9 mouse cellular contexts compared by ENCODE assay signal in the genomic region with DNA sequence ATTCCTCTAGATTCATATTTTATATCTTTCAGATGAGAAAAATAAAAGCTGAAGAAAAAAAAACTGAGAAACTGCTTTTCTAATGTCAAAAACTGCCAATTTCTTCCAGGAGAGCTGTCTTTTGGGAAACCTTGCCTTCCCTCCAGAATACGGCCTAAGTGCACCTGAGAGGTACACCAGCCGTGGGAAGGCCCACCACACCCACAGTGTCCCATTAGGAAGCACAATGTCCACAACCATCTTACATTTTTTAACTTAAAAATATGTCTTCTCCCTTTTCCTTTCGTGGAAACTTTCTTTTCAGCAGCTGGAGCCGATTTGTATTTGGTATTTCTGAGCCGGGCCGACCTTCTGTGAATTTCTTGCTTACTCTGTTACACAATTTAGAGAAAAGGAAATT. TPM values are rescaled to one million over a fixed set of nuclear protein-coding genes. Genes with fewer than 3 reads are reported as not detected.
A peak's percentile ranks its signal among the peaks of the same experiment; 100 is the strongest.
DNase-seq lines count a peak whose midpoint lies in the region; ATAC-seq and TF ChIP-seq lines count a peak whose summit lies in the region.
"Had no signal": no experiment of that assay in that cellular context is flagged by ENCODE, and none has a peak within 500 bp of the region (broad histone marks: within the 10 kb centered on the region; RNA-seq: fewer than 3 reads in every experiment).

No protein-coding gene starts in this region.

- WGBS in kidney, embryonic 16.5 days, result 14% methylated on average over 6 of the region's 6 CpGs
- 32% methylated on average over 6 of the region's 6 CpGs for WGBS in hindbrain, embryonic 13.5 days
- 30% methylated on average over 6 of the region's 6 CpGs for WGBS in midbrain, embryonic 14.5 days

- H3K36me3 ChIP-seq in kidney, embryonic 16.5 days (ENCODE audit: insufficient read depth, low read length), result peaks cover 21% of the 10 kb centered on the region
- H3K36me3 ChIP-seq in hindbrain, embryonic 13.5 days, result peaks cover 24% of the 10 kb centered on the region
- H3K36me3 ChIP-seq in midbrain, embryonic 14.5 days (ENCODE audit: control insufficient read depth, insufficient read depth, low read length), result peaks cover 25% of the 10 kb centered on the region

- no peaks in the 10 kb centered on the region for H3K27me3 ChIP-seq in kidney, embryonic 16.5 days (ENCODE audit: insufficient read depth, low read length)
- H3K27me3 ChIP-seq in hindbrain, embryonic 13.5 days, result no peaks in the 10 kb centered on the region
- no peaks in the 10 kb centered on the region for H3K27me3 ChIP-seq in midbrain, embryonic 14.5 days (ENCODE audit: control insufficient read depth, insufficient read depth, low read length)

- peaks cover 6% of the 10 kb centered on the region; the same call in 1 of the 2 replicates for H3K4me1 ChIP-seq in kidney, embryonic 16.5 days (ENCODE audit: insufficient read depth, low read length)
- H3K4me1 ChIP-seq in cortical plate, adult 2 months (ENCODE audit: control insufficient read depth, insufficient read depth, low read length), result peaks cover 5% of the 10 kb centered on the region
- peaks cover 16% of the 10 kb centered on the region for H3K4me1 ChIP-seq in hindbrain, embryonic 13.5 days (replicated peaks)
- peaks cover 6% of the 10 kb centered on the region; the same call in 1 of the 2 replicates for H3K4me1 ChIP-seq in midbrain, embryonic 14.5 days (ENCODE audit: control insufficient read depth, insufficient read depth, low read length)

- ATAC-seq in kidney, embryonic 16.5 days (ENCODE audit: low FRiP score, low TSS enrichment), result no peak
- no peak for ATAC-seq in hindbrain, embryonic 13.5 days (ENCODE audit: low FRiP score)
- ATAC-seq in midbrain, embryonic 14.5 days (ENCODE audit: low FRiP score, low TSS enrichment), result no peak

- peak overlapping the region; percentile 88 for H3K4me2 ChIP-seq in kidney, embryonic 16.5 days (replicated peaks; ENCODE audit: low read depth, low read length)
- H3K4me2 ChIP-seq in hindbrain, embryonic 13.5 days, result peak overlapping the region; percentile 61
- peak overlapping the region; percentile 57 for H3K4me2 ChIP-seq in midbrain, embryonic 14.5 days (ENCODE audit: low read length)

- no peaks in the 10 kb centered on the region for H3K9me3 ChIP-seq in kidney, embryonic 16.5 days (ENCODE audit: low read length)
- no peaks in the 10 kb centered on the region for H3K9me3 ChIP-seq in hindbrain, embryonic 13.5 days
- H3K9me3 ChIP-seq in midbrain, embryonic 14.5 days (ENCODE audit: control insufficient read depth, low read length), result no peaks in the 10 kb centered on the region

- H3K9ac ChIP-seq in kidney, embryonic 16.5 days (replicated peaks; ENCODE audit: low read length), result peak overlapping the region; percentile 90
- peak overlapping the region; percentile 88 for H3K9ac ChIP-seq in hindbrain, embryonic 13.5 days
- peak overlapping the region; percentile 88 for H3K9ac ChIP-seq in midbrain, embryonic 14.5 days (replicated peaks; ENCODE audit: low read length)

- TF ChIP-seq POLR2A in cortical plate, adult 2 months (IDR thresholded peaks at IDR 0.05; ENCODE audit: extremely low read depth, insufficient read depth, low read length), result no peak

- no peak for DNase-seq in kidney, postnatal 36 days
- DNase-seq in midbrain, embryonic 14.5 days, result no peak
- DNase-seq in embryo, embryonic 9.5 days (ENCODE audit: extremely low spot score), result no peak
- no peak for DNase-seq in layer of hippocampus, adult 18-20 months (ENCODE audit: low spot score in 2 of 2)
- no peak for DNase-seq in natural killer cell, adult 2 months (ENCODE audit: low spot score in 2 of 2)

- peak overlapping the region; percentile 29; the same call in 1 of the 2 replicates for H3K27ac ChIP-seq in kidney, embryonic 16.5 days (ENCODE audit: low read length)
- no peak overlapping the region for H3K27ac ChIP-seq in cortical plate, adult 2 months (ENCODE audit: insufficient read depth, low read length)
- no peak overlapping the region for H3K27ac ChIP-seq in hindbrain, embryonic 13.5 days
- H3K27ac ChIP-seq in midbrain, embryonic 14.5 days (replicated peaks; ENCODE audit: low read depth, low read length), result no peak overlapping the region

- peak overlapping the region; percentile 91 for H3K4me3 ChIP-seq in kidney, embryonic 16.5 days (ENCODE audit: low read length)
- peak overlapping the region; percentile 89; the same call in 1 of the 2 replicates for H3K4me3 ChIP-seq in cortical plate, adult 2 months (ENCODE audit: insufficient read depth, low read length)
- H3K4me3 ChIP-seq in hindbrain, embryonic 13.5 days, result peak overlapping the region; percentile 94
- H3K4me3 ChIP-seq in midbrain, embryonic 14.5 days (replicated peaks; ENCODE audit: low read depth, low read length), result peak overlapping the region; percentile 96

- no peak for TF ChIP-seq CTCF in cortical plate, adult 2 months (IDR thresholded peaks at IDR 0.05; ENCODE audit: extremely low read depth, insufficient read depth, low read length)

RNA-seq across cellular contexts. Expression of a gene that starts 4.4 kb away (rescaled TPM):
- polyA plus RNA-seq in kidney, embryonic 16.5 days (2015; fragmentation: Nextera tagmentation; extraction: Ambion mirVana), result not detected in 2 replicates
- not detected in 2 replicates for polyA plus RNA-seq in cortical plate, adult 2 months (2012; rRNA removed)
- polyA plus RNA-seq in hindbrain, embryonic 13.5 days (2015; fragmentation: Nextera tagmentation; extraction: Ambion mirVana), result not detected in 2 replicates
- polyA plus RNA-seq in midbrain, embryonic 14.5 days (2014; fragmentation: Nextera tagmentation; extraction: Ambion mirVana), result not detected in 2 replicates
- not detected for total RNA-seq in layer of hippocampus, adult 18-20 months (2021)
- total RNA-seq: left cerebral cortex, postnatal 10 days had no signal

RNA-seq across cellular contexts. Expression of a gene that starts 10.4 kb away (rescaled TPM):
- 63.7 and 70.5 TPM in 2 replicates for polyA plus RNA-seq in kidney, embryonic 16.5 days (2015; fragmentation: Nextera tagmentation; extraction: Ambion mirVana)
- polyA plus RNA-seq in cortical plate, adult 2 months (2012; rRNA removed), result 103 and 104 TPM in 2 replicates
- polyA plus RNA-seq in hindbrain, embryonic 13.5 days (2015; fragmentation: Nextera tagmentation; extraction: Ambion mirVana), result 63.4 and 65.8 TPM in 2 replicates
- polyA plus RNA-seq in midbrain, embryonic 14.5 days (2014; fragmentation: Nextera tagmentation; extraction: Ambion mirVana), result 66.9 and 72.5 TPM in 2 replicates
- 100 to 1,000 TPM; 103 to 108 TPM for total RNA-seq in layer of hippocampus, adult 18-20 months (2021)

RNA-seq across cellular contexts. Expression of a gene that starts 50.2 kb away (rescaled TPM):
- 14.9 and 16.1 TPM in 2 replicates for polyA plus RNA-seq in kidney, embryonic 16.5 days (2015; fragmentation: Nextera tagmentation; extraction: Ambion mirVana)
- 11.0 and 12.7 TPM in 2 replicates for polyA plus RNA-seq in cortical plate, adult 2 months (2012; rRNA removed)
- polyA plus RNA-seq in hindbrain, embryonic 13.5 days (2015; fragmentation: Nextera tagmentation; extraction: Ambion mirVana), result 14.9 and 16.1 TPM in 2 replicates
- polyA plus RNA-seq in midbrain, embryonic 14.5 days (2014; fragmentation: Nextera tagmentation; extraction: Ambion mirVana), result 15.7 and 18.5 TPM in 2 replicates
- 10 to 100 TPM; 12.6 to 13.9 TPM for total RNA-seq in layer of hippocampus, adult 18-20 months (2021)

RNA-seq across cellular contexts. Expression of a gene that starts 50.7 kb away (rescaled TPM):
- 14.3 and 21.1 TPM in 2 replicates for polyA plus RNA-seq in kidney, embryonic 16.5 days (2015; fragmentation: Nextera tagmentation; extraction: Ambion mirVana)
- polyA plus RNA-seq in cortical plate, adult 2 months (2012; rRNA removed), result 25.0 and 26.7 TPM in 2 replicates
- 26.9 and 28.7 TPM in 2 replicates for polyA plus RNA-seq in hindbrain, embryonic 13.5 days (2015; fragmentation: Nextera tagmentation; extraction: Ambion mirVana)
- polyA plus RNA-seq in midbrain, embryonic 14.5 days (2014; fragmentation: Nextera tagmentation; extraction: Ambion mirVana), result 21.8 and 24.4 TPM in 2 replicates
- total RNA-seq in layer of hippocampus, adult 18-20 months (2021), result 10 to 100 TPM; 23.9 to 24.7 TPM
